Mouse (Mus musculus) cerebellum, adult 2 months (tissue): ENCODE measurements at regions not wholly inside any gene's neighbourhood (a gene's known extent, or its start where the extent isn't known, plus 50 kb on each side); places are given as distances from the start of the nearest gene placed in this dataset.

Experiments used
- CTCF ChIP-seq: fragments of 200-500 bp; IDR thresholded peaks from 2 replicates; pipeline ENCODE4 v1.5.1; 2011; ENCODE audit warnings: low read depth, mild to moderate bottlenecking, control low read depth, low read length, moderate library complexity, borderline replicate concordance; ENCODE audit not compliant: insufficient read depth
- POLR2A ChIP-seq: fragments of 200-500 bp; IDR thresholded peaks from 2 replicates; pipeline ENCODE4 v1.6.1; 2011; ENCODE audit warnings: low read length, control low read depth, borderline replicate concordance; ENCODE audit not compliant: insufficient read depth

DNA sequence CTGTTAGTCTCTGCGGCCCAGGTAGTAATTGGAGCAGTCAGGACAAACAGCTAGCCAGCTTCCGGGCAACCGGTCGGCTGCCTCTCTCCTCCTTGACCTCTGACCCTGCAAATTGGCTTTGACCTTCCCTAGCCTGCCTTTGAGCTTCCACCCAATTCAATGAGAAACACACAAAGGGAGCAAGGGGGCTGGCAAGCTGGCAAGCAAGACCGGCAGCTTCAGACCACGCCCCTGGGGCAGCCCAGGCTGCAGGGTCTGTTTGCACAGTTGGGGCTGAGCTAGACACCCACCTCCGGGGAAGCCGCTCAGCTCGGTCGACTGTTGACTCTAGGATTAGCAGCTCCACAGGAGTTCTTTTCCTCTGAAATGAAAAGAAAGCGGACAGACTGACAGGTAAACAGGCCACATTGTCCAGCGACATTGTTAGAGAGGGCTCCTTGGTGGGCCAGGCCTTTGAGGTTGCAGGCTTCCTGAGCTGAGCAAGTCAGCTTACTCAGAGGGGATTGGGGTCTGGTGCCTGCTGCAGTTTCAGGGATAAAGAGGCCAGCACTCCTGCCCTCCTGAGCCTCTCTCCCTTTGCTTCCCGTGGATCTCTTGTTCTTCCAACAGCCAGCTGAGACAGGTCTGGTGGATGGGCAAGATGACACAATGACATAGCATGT is 116.6 kb downstream of the Inhbb start:
- no peak for TF ChIP-seq POLR2A
- TF ChIP-seq CTCF: no peak
